ENCODE assay signal across 8 mouse cellular contexts in the genomic region with DNA sequence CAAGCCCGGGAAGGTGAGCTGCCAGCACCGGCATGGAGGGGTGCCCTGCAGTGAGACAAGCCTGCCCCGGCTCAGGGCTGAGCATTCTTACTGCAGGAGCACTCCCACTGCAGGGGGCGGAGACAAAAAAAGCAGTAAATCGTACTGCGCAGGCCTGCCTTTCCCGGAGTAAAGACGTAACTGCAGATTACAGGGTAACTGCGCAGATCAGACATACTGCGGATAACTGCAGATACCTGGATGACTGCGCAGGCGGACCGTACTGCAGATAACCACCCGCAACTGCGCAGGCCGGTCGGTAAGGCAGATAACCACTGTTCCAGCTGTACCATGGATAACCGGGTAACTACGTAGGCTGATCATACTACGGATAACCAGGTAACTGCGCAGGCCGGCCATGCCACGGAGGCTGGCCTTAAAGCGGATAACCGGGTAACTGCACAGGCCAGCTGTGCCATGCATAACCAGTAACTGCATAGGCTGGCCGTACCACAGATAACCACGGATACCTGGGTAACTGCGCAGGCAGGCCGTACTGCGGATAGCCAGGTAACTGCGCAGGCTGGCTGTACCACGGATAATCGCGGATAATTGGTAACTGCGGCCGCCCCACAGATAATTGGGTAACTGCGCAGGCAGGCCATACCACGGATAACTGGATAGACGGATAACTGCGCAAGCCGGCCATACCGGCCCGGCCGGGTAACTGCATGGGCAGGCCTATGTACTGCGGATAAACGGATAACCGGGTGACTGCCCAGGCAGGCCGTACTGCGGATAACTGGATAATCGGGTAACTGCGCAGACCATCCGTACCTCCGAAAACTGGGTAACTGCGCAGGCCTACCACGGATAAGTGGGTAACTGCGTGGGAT. TPM values are rescaled to one million over a fixed set of nuclear protein-coding genes. Genes with fewer than 3 reads are reported as not detected.
DNase-seq lines count a peak whose midpoint lies in the region; ATAC-seq and TF ChIP-seq lines count a peak whose summit lies in the region.

Gene Zrsr1, plus strand, starts transcription at position 171 of the 875 bp plus-strand sequence.

- peak within 1 kb of the TSS; percentile 56 for H3K4me3 ChIP-seq in forebrain, postnatal 0 days (ENCODE audit: low read depth, low read length)
- H3K4me3 ChIP-seq in lung, postnatal 0 days (ENCODE audit: low read depth, low read length), result peak within 1 kb of the TSS; percentile 55

- no peak for TF ChIP-seq EP300 in lung, postnatal 0 days (IDR thresholded peaks at IDR 0.05)

- peaks cover 7% of the 10 kb centered on the region; the same call in 1 of the 2 replicates for H3K4me1 ChIP-seq in forebrain, postnatal 0 days (ENCODE audit: insufficient read depth)
- no peaks in the 10 kb centered on the region for H3K4me1 ChIP-seq in lung, postnatal 0 days (ENCODE audit: insufficient read depth, low read depth, low read length)

- peak; percentile 93 for ATAC-seq in forebrain, postnatal 0 days
- peak; percentile 80 for ATAC-seq in lung, postnatal 0 days

- H3K27me3 ChIP-seq in forebrain, postnatal 0 days (ENCODE audit: insufficient read depth, low read length), result no peaks in the 10 kb centered on the region
- H3K27me3 ChIP-seq in lung, postnatal 0 days (replicated peaks; ENCODE audit: insufficient read depth, low read length), result no peaks in the 10 kb centered on the region

- TF ChIP-seq CTCF in forebrain, postnatal 0 days (IDR thresholded peaks at IDR 0.05; ENCODE audit: low read depth), result peak; percentile 42; the same call in 1 of the 2 replicates
- TF ChIP-seq CTCF in lung, postnatal 0 days (IDR thresholded peaks at IDR 0.05), result peak; percentile 19; the same call in 1 of the 2 replicates

- WGBS in forebrain, postnatal 0 days, result 51% methylated on average over 56 of the region's 56 CpGs
- 55% methylated on average over 56 of the region's 56 CpGs for WGBS in lung, postnatal 0 days

- DNase-seq in Muller cell, postnatal 12 days (ENCODE audit: inconsistent ontology term), result peak; percentile 56
- peak; percentile 83 to 84 for DNase-seq in cerebellum, adult 18-20 months
- DNase-seq in forebrain, postnatal 0 days, result peak; percentile 82
- peak; percentile 55 for DNase-seq in heart, postnatal 4 days
- peak; percentile 82 for DNase-seq in layer of hippocampus, adult 9-11 months
- peak; percentile 90 for DNase-seq in lung, postnatal 0 days (ENCODE audit: low spot score)
- DNase-seq in ovary, postnatal 10 days (ENCODE audit: low spot score), result peak; percentile 22
- peak; percentile 45 to 53 for DNase-seq in thymus, postnatal 10 days (ENCODE audit: low spot score in 2 of 2)

- no peaks in the 10 kb centered on the region; the same call in 1 of the 2 replicates for H3K36me3 ChIP-seq in forebrain, postnatal 0 days (ENCODE audit: insufficient read depth)
- H3K36me3 ChIP-seq in lung, postnatal 0 days (ENCODE audit: insufficient read depth, low read length), result no peaks in the 10 kb centered on the region

- H3K9ac ChIP-seq in forebrain, postnatal 0 days, result peak within 1 kb of the TSS; percentile 73
- peak within 1 kb of the TSS; percentile 63 for H3K9ac ChIP-seq in lung, postnatal 0 days (replicated peaks; ENCODE audit: low read depth)

- H3K9me3 ChIP-seq in forebrain, postnatal 0 days (ENCODE audit: low read length), result 0 out of 2 replicates have a peak, but pooled peaks cover 3% of the 10 kb centered on the region
- no peaks in the 10 kb centered on the region for H3K9me3 ChIP-seq in lung, postnatal 0 days (ENCODE audit: low read length)

- H3K27ac ChIP-seq in forebrain, postnatal 0 days (ENCODE audit: low read depth, low read length), result peak within 1 kb of the TSS; percentile 82
- peak within 1 kb of the TSS; percentile 62 for H3K27ac ChIP-seq in lung, postnatal 0 days (ENCODE audit: low read length)

- peak within 1 kb of the TSS; percentile 60 for H3K4me2 ChIP-seq in forebrain, postnatal 0 days (ENCODE audit: low read depth)
- H3K4me2 ChIP-seq in lung, postnatal 0 days (replicated peaks; ENCODE audit: low read depth, low read length), result peak within 1 kb of the TSS; percentile 61

RNA-seq across cellular contexts. Expression of gene Zrsr1, which starts in this region (rescaled TPM):
- total RNA-seq in forebrain, postnatal 0 days (2014; rRNA removed), result 14.5 and 17.5 TPM in 2 replicates
- 4.8 and 6.4 TPM in 2 replicates for polyA plus RNA-seq in forebrain, postnatal 0 days (2015; fragmentation: Nextera tagmentation; extraction: Ambion mirVana)
- total RNA-seq in heart, postnatal 4 days (2021), result 1 to 10 TPM; 8.2 to 8.7 TPM
- polyA plus RNA-seq in lung, postnatal 0 days (2015; fragmentation: Nextera tagmentation; extraction: Ambion mirVana), result 3.8 and 4.5 TPM in 2 replicates

Comparison
In these comparisons a context has a peak if more than half of its experiments do, and no peak if none do; other contexts are left out.
1. Peak in every context shown above with its lines: DNase-seq, ATAC-seq, H3K4me3 ChIP-seq and H3K27ac ChIP-seq.
2. DNase-seq: peak in every context shown above with its lines; median percentile 90 in lung, postnatal 0 days; 84 in cerebellum, adult 18-20 months; 82 in forebrain, postnatal 0 days; 82 in layer of hippocampus, adult 9-11 months; 56 in Muller cell, postnatal 12 days; 55 in heart, postnatal 4 days; 49 in thymus, postnatal 10 days; 22 in ovary, postnatal 10 days.